Mouse (Mus musculus): ENCODE measurements around the gene Vmn2r94.

The Vmn2r94 gene

GRCm38 (mm10) chr17:18277656-18278055, at the start of gene Vmn2r94:
Gene Vmn2r94, minus strand, starts transcription at chr17:18277756.
- no peak for DNase-seq (ENCODE audit: extremely low read depth, low read depth, low spot score)

GRCm38 (mm10) chr17:18323031-18323430, 45.5 kb upstream of the Vmn2r94 start:
- no peak for DNase-seq (ENCODE audit: extremely low read depth, low read depth, low spot score)

GRCm38 (mm10) chr17:18297799-18298198, 20.2 kb upstream of the Vmn2r94 start, which contains the start of gene Vmn2r93:
Gene Vmn2r93, plus strand, starts transcription at chr17:18298099.
- DNase-seq (ENCODE audit: extremely low read depth, low read depth, low spot score) = no peak

- DNase-seq (ENCODE audit: extremely low read depth, low read depth, low spot score) = no peak
Measured at GRCm38 (mm10) chr17:18236931-18237330, 40.6 kb downstream of the Vmn2r94 start.

- no peak for DNase-seq (ENCODE audit: extremely low read depth, low read depth, low spot score)
Measured at GRCm38 (mm10) chr17:18231996-18232395, 45.6 kb downstream of the Vmn2r94 start.

GRCm38 (mm10) chr17:18221300-18221699, 56.3 kb downstream of the Vmn2r94 start:
- no peak for DNase-seq (ENCODE audit: extremely low read depth, low read depth, low spot score)

All from fat pad, adult 2 months (tissue).